ENCODE assay signal across 13 mouse cellular contexts in genomic region chr17:7250373-7250772, GRCm38 (mm10).
"Had no signal": no experiment of that assay in that cellular context is flagged by ENCODE, and none has a peak within 500 bp of the region (broad histone marks: within the 10 kb centered on the region; RNA-seq: fewer than 3 reads in every experiment).

No protein-coding gene starts in this region.

- H3K27me3 ChIP-seq: midbrain, embryonic 12.5 days; stomach, embryonic 15.5 days had no signal

- H3K4me3 ChIP-seq: midbrain, embryonic 10.5 days; midbrain, embryonic 12.5 days; stomach, embryonic 15.5 days had no signal

- DNase-seq: lung, adult 18-20 months; lung, embryonic 14.5 days; lung, postnatal 10 days; lung, postnatal 4 days; midbrain, embryonic 14.5 days; right cerebral cortex, postnatal 14 days; thymus, adult 2 months; thymus, postnatal 25 days; thymus, postnatal 4 days had no signal

- H3K4me1 ChIP-seq: stomach, embryonic 15.5 days had no signal

- H3K4me2 ChIP-seq: lung, embryonic 14.5 days; midbrain, embryonic 12.5 days; stomach, embryonic 15.5 days had no signal

- H3K9ac ChIP-seq: lung, embryonic 14.5 days; midbrain, embryonic 12.5 days; stomach, embryonic 15.5 days had no signal

- H3K27ac ChIP-seq: midbrain, embryonic 10.5 days; midbrain, embryonic 12.5 days; stomach, embryonic 15.5 days; stomach, postnatal 0 days had no signal

- H3K36me3 ChIP-seq: stomach, embryonic 15.5 days had no signal

- H3K9me3 ChIP-seq: midbrain, embryonic 10.5 days; midbrain, embryonic 12.5 days; stomach, embryonic 15.5 days had no signal
